Mouse (Mus musculus) thymus, postnatal 36 days (tissue): ENCODE measurements around the gene Pfn3.
A peak's percentile ranks its signal among the peaks of the same experiment; 100 is the strongest.

Experiments
- DNase-seq, 2 experiments: peaks; one replicate each; pipeline ENCODE4 v3.0.0; 2022; ENCODE audit warnings: mixed read lengths in 2 of 2

The Pfn3 gene

DNA sequence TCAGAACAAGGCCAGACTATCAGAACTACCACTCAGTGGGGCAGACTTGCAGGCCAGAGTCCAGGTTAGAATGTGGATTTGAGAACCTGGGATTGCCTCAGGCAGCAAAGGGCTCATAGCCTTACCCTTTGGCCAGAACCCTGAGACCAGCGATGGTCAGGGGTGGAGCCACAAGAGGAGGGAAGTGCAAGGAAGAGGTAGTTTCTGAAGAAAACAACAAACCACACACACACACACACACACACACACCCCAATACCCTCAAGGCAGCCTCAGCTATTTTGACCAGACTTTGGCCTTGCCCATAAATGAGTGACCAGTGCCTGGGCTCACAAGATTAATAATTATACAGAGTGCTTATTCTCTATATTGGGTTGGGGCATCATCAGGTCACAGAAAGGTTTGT, 23.4 kb downstream of the Pfn3 start:
- DNase-seq = no peak

DNA sequence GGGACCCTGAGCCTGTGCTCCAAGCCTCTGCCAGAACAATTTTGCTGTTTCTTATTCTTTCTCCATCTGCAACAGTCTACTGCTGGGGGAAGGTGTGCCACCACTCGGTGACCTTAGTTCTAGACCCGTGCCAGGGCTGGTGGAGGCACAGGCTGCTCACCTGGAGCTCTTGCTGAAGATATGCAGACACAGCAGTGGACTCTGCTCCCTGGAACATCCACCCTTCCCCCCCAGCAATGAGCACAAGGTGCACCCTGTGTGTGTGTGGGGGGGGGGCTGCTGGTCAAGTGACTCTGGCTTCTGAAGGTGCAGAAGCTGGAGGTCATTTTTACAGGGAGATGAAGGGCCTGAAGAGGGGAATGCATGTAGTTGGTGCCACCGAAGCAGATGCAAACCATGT, 24.4 kb downstream of the Pfn3 start:
- no peak for DNase-seq

DNA sequence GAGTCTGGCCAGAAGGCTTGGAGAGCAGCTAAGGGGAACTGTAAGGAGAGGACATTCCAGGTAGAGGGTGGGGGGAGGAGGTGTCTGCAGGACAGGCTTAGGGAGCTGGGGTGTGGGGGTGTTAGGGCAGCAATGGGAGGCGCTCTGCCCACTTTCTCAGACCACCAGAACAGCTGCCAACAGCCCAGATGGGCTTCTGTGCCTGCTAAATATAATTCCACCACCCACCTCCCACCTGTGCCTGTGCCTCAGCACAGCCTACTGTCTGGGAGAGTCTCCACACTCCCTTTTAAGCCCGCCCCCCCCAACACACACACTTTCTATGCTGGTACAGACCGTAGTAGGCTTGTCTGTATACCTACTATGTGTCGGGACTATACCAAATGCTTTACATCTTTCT, 33.2 kb downstream of the Pfn3 start:
- DNase-seq = no peak

DNA sequence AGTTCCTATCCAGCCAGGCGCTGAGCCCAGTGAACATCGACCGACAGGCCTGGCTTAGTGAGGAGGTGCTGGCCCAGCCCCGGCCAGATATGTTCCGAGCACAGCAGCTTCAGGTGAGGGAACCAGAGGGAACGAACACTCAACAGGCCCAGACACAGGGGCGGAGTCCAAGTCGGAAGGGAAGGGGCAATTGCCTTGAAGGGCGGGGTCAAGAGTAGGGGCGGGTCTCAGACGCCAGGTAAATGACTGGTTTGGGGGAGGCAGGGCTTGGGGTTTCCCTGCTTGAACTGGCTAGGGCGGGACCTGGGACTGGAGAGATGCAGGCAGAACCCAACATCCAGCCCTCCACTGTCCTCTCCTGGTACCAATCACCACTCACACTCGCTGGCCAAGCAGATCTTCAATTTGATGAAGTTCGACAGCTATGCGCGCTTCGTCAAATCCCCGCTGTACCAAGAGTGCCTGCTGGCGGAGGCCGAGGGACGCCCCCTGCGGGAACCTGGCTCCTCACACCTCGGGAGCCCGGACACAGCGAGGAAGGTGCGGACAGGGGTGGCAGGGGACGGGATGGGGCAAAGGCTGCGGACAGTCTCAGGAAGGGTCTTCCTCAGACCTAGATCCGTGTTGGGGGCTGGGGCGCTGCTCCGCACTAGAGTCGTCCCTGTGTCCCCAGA, 36.0 kb downstream of the Pfn3 start:
- DNase-seq = no peak

DNA sequence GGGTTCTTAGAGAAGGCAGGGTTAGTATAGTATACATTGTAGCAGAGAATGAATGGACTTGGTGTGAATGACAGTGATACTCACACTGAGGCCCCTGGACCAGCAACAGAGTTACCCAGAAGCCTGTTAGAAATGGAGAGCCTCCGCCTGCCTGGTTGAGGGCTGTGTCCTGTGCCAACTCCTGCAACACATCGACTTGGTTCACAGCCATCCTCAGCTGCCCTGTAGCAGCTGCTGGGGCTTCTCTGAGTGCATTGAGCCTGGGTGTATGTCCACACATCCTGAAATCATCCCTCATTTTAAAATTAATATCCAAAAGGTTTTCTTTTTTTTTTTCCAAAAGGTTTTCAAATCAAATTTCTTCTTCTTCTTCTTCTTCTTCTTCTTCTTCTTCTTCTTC, 39.2 kb downstream of the Pfn3 start:
- no peak for DNase-seq

DNA sequence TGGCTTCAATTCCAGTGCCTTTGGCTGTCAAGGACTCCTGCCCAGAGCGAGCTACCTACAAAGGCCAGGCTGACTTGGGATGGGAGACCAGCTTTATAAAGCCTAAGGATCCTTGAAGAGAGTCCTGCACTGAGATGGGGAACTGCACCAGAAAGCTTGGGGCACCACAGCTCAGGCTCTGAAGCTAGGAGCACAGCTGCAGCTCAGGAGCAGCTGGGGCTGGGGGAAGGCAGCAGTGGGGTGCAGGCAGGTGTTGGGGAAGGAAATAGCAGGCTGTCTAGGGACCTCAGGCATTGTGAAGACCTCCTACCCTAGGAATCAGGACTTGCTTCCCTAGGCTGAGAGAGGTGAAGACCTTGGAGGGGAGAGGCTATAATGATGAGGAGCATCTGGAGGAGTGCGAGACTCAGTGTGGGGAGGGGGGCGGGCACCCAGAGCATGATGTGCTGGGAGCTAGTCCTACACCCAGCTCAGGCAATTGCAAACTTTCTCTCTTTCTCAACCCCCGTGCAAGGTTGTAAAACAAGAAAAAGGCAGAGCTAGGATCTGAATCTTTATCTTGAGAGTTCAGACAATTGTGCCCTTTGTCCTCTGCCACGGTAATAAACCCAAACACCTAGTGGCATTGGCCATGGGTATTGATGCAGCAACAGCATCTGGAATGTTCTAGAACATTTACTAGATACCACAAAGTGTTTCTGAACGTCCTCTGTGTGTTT, 40.7 kb downstream of the Pfn3 start:
- DNase-seq = peak; percentile 70 to 84

DNA sequence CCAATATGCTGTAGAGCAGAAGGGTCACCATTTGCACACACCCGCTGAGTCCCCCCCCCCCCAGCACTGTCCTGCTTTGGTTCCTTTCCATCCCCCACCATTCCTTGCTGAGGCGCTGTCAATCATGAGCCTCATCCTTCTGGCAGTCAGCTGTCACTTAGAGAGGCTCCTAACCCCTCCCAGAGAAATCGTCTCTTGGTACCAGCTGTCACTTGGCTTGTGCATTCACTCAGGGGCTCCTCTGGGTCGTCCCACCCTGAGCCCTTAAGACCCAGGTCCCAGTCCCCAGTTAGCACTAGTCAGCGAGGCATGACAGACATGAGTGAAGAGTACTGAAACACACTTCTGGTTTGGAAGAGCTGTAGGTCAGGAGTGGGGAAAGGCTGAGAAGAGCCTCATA, 43.3 kb downstream of the Pfn3 start:
- DNase-seq = no peak

DNA sequence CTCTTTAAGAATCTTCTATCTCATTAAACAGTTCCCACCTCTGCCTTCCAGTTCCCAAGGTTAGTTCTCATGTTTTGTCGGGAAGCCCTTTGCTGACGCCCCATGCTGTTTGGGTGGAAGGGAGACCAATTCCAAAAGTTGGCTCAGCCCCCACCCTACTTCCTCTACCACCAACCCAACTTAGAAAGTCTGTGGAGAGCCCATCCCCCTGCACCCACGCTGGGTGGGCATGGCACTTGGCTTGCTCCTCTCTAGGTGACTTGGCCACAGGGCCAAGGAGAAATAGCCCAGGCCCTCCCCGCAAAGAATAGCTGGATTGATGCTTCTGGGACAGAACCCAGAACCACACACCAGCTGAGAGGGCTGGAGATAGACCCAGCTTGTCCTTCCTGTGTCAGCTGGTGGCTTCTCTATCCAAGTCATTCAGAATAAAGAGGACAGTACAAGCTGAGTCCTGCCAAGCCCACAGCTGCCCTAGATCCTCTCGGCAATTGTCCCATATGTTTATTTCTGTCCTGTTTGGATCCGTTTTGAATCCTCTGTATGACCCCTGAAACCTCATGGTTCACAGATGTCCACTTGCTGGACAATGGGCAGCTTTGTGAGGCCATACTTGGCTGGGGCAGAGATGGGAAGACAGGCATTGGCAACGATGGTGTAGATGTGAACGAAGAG, 43.9 kb downstream of the Pfn3 start:
- peak in 1 of 2 experiments; percentile 35 for DNase-seq

DNA sequence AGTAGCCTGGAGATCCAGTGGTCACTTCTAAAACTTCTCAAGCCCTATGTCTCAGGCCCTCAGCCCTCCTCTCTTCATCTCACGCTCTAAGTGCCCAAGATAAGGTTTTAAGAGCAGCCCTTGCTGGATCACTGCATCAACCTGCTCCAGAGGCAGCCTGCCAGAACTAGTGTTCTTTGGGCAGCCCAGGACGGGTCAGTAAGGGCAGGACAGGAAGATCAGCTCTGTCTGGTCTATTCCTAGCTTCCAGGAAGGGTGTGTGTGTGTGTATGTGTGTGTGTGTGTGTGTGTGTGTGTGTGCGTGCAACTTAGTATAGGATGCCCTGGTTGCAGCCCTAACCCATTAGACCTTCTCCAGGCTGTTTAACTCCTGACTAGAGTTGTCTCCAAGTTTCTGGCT, 44.8 kb downstream of the Pfn3 start:
- no peak for DNase-seq

DNA sequence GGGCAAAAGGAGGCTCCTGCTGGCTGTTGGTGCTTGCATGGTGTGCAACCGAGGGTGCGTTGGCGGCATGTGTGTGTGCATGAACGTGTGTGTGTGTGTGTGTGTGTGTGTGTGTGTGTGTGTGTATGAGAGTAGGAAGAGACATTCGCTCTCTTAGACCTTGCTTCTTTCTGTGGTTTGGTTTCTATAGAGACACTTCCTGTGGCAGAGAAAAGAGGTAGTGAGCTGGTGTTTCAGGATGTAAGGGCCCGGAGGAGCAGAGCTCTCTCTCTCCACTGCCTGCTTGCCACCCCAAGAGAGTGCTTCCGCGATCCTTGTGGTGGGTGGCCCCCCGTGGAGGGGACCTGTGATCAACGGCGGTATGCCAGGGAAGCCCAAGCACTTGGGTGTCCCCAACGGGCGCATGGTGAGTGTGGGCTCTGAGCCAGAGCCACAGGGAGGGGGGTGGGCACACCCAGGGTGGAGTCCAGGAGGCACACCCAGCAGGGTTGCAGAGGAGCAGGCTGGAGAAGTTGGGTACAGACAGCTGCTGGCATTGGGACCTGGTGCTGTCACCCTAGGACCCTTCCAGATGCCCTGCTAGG, 45.4 kb downstream of the Pfn3 start, which contains the start of gene Rgs14:
Rgs14 (plus strand) TSS at position 202 of the 584 bp plus-strand sequence.
- peak; percentile 84 to 90 for DNase-seq

DNA sequence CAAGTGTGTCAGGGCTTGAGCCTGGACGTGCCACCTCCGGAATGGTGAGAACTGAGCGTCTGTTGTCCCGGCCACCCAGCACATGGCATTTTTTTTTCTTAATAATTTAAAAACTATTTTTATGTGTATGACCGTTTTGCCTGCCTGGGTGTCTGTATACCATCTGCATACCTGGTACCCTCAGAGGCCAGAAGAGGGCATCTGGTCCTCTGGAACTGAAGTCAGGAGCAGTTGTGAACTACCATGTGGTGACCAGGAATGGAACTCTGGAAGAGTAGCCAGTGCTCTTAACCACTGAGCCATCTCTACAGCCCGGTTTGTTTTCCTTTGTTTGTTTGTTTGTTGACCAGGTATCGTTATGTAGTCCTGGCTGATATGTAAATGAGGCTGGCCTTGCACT, 46.6 kb downstream of the Pfn3 start:
- peak in 1 of 2 experiments; percentile 38 for DNase-seq
